Mouse (Mus musculus) liver, postnatal 0 days (tissue): ENCODE data around the gene Trir. TPM values are rescaled to one million over a fixed set of nuclear protein-coding genes. Genes with fewer than 3 reads are reported as not detected.

Source experiments
- ATAC-seq: fragments of 200-750 bp; cut with Nextera tagmentation; 2 replicates; pipeline ENCODE4 v1.8.0; 2017; ENCODE audit warnings: mild to moderate bottlenecking, moderate library complexity
- DNase-seq: peaks from one replicate; pipeline ENCODE4 v3.0.0-alpha.2; 2016
- H3K27ac ChIP-seq: fragments of 300-500 bp; sonication (generic); 2 replicates; pipeline ENCODE4 v1.5.1; 2014; ENCODE audit warnings: antibody characterized with exemption, moderate library complexity, mild to moderate bottlenecking, low read depth
- H3K27me3 ChIP-seq: fragments of 300-500 bp; sonication (generic); 2 replicates; pipeline ENCODE4 v1.6.1; 2014; ENCODE audit warnings: low read length, control low read depth, mixed read lengths; ENCODE audit not compliant: insufficient read depth
- H3K36me3 ChIP-seq: fragments of 300-500 bp; sonication (generic); replicated peaks from 2 replicates; pipeline ENCODE4 v1.6.1; 2014; ENCODE audit warnings: mild to moderate bottlenecking, control low read depth, low read length, moderate library complexity, mixed read lengths; ENCODE audit not compliant: insufficient read depth
- H3K4me1 ChIP-seq: fragments of 300-500 bp; sonication (generic); 2 replicates; pipeline ENCODE4 v1.6.1; 2014; ENCODE audit warnings: antibody characterized with exemption, mild to moderate bottlenecking, control low read depth; ENCODE audit not compliant: insufficient read depth
- H3K4me2 ChIP-seq: fragments of 300-500 bp; sonication (generic); 2 replicates; pipeline ENCODE4 v1.6.1; 2014; ENCODE audit warnings: low read depth, mild to moderate bottlenecking, low read length, moderate library complexity, mixed read lengths
- H3K4me3 ChIP-seq: fragments of 300-500 bp; sonication (generic); 2 replicates; pipeline ENCODE4 v1.5.1; 2014; ENCODE audit warnings: low read depth, low read length
- H3K9ac ChIP-seq: fragments of 300-500 bp; sonication (generic); replicated peaks from 2 replicates; pipeline ENCODE4 v1.6.1; 2014; ENCODE audit warnings: mild to moderate bottlenecking, moderate library complexity
- H3K9me3 ChIP-seq: fragments of 300-500 bp; sonication (generic); 2 replicates; pipeline ENCODE4 v1.6.1; 2016; ENCODE audit warnings: mild to moderate bottlenecking, control low read depth, low read length, mixed read lengths
- CTCF ChIP-seq: sonication (generic); IDR thresholded peaks from 2 replicates; pipeline ENCODE4 v1.5.1; 2016; ENCODE audit warnings: antibody characterized with exemption, low read depth
- EP300 ChIP-seq: IDR thresholded peaks from 2 replicates; pipeline ENCODE4 v1.6.1; 2016; ENCODE audit warnings: antibody characterized with exemption, low read depth, mild to moderate bottlenecking
- WGBS: fragments of 180-500 bp; shearing (Covaris S2); extraction: QIAGEN DNeasy Blood & Tissue Kit; methylation state at CpG from one replicate; pipeline ENCODE4 v1.1.7; 2014; ENCODE audit not compliant: insufficient replicate concordance; 5-methylcytosine and 5-hydroxymethylcytosine counted together
- polyA plus RNA-seq: library from polyadenylated mRNA; unstranded; fragments of >200 nt; fragmentation: Nextera tagmentation; extraction: Ambion mirVana; gene quantifications from 2 replicates; pipeline ENCODE4 v1.2.1, GENCODE M21; 2015

Gene Trir
- polyA plus RNA-seq, 1 experiment from 2014 or later = 63.0 TPM

DNA sequence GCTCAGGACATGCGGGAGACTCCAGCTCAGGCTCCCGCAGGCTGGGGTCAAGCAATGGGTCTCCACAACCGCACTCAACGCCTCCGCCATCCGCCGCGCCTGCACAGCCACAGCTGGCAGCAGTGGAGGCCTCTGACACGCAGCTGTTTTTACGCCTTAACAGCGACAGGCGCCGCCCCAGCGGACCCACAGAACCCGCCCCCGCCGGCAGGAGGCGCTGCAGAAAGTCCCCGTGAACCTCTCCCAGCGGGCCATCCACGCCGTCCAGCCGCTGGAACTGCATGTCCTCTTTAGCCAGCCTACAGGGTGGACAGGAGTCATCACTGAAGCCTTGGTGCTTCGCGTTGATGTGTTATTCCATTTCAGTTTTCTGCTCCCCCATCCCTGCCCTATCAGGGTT is 18.9 kb upstream of the Trir start:
- TF ChIP-seq EP300 (no peak), CTCF (peak; percentile 76)
- ATAC-seq (peak; percentile 58), DNase-seq (peak; percentile 79)
- H3K9me3 ChIP-seq = no peaks in the 10 kb centered on the region
- H3K27ac ChIP-seq = no peak overlapping the region
- no peaks in the 10 kb centered on the region for H3K4me1 ChIP-seq
- no peaks in the 10 kb centered on the region; the same call in 1 of the 2 replicates for H3K36me3 ChIP-seq
- 18% methylated on average over 25 of the region's 25 CpGs for WGBS
- H3K4me3 ChIP-seq = no peak overlapping the region
- no peak overlapping the region for H3K4me2 ChIP-seq
- H3K9ac ChIP-seq = no peak overlapping the region
- peaks cover 32% of the 10 kb centered on the region for H3K27me3 ChIP-seq

DNA sequence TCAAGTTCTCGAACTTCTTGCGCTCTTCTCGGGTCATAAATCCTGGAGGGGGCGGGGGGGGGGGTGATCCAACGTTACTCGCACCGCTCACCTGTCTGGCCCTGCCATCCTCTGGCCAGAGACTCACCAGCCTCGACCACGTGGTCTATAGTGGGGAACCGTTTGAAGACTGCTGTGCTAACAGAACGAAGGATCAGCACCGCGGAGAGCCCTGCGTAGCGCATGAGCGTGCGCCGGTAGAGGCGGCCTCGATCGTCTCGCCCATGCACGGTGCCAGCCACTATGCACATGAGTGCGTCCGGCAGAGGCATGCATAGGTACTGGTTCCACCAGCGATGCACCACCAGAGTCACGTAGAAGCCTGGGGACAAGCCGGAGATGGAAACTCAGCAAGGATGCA is 15.4 kb upstream of the Trir start:
- no peaks in the 10 kb centered on the region for H3K9me3 ChIP-seq
- H3K4me1 ChIP-seq = peaks cover 4% of the 10 kb centered on the region; the same call in 1 of the 2 replicates
- H3K27ac ChIP-seq = no peak overlapping the region
- no peak overlapping the region for H3K4me3 ChIP-seq
- no peak for ATAC-seq
- H3K36me3 ChIP-seq = no peaks in the 10 kb centered on the region
- no peak overlapping the region for H3K9ac ChIP-seq
- peaks cover 46% of the 10 kb centered on the region for H3K27me3 ChIP-seq
- WGBS = 11% methylated on average over 28 of the region's 28 CpGs
- TF ChIP-seq EP300 (no peak), CTCF (no peak)
- H3K4me2 ChIP-seq = no peak overlapping the region
- no peak for DNase-seq

DNA sequence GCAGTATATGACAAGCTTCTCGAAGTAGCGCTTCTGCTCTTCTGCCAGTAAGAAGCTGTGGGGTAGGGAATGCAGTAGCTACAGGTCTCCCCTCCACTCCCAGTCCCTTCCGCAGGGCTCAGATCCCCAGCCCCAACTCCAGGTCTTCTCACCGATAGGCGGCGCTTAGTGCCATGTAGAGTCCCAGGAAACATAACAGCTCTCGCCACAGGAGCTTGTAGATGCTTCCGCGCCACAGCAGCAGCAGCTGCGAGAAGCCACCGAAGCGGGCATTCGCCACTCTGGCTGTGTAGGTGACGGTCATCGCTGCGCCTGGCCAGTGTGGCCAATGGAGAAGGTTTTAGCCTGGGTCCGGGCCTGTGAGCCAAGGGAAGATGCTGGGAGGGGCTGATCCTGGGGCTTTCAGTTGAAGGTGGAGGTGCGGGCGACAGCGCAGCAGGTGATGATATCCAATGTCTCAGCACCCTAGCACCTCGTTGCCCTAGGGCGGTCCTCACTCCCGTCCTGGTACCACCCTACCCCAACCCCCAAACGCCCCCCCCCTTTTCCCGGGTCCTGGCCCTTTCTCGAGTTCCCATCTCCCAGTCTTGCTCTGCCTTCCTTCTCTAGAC is 13.3 kb upstream of the Trir start:
- WGBS = 4% methylated on average over 25 of the region's 26 CpGs
- ATAC-seq = peak; percentile 70
- peak overlapping the region; percentile 21; the same call in 1 of the 2 replicates for H3K4me3 ChIP-seq
- peaks cover 41% of the 10 kb centered on the region for H3K27me3 ChIP-seq
- peak; percentile 80 for TF ChIP-seq CTCF
- TF ChIP-seq EP300 = no peak
- H3K9me3 ChIP-seq = no peaks in the 10 kb centered on the region
- H3K36me3 ChIP-seq = peaks cover 6% of the 10 kb centered on the region; the same call in 1 of the 2 replicates
- peak; percentile 81 for DNase-seq
- no peak overlapping the region for H3K27ac ChIP-seq
- no peak overlapping the region; the same call in 1 of the 2 replicates for H3K9ac ChIP-seq
- peak overlapping the region; percentile 66 for H3K4me2 ChIP-seq
- peaks cover 4% of the 10 kb centered on the region; the same call in 1 of the 2 replicates for H3K4me1 ChIP-seq

DNA sequence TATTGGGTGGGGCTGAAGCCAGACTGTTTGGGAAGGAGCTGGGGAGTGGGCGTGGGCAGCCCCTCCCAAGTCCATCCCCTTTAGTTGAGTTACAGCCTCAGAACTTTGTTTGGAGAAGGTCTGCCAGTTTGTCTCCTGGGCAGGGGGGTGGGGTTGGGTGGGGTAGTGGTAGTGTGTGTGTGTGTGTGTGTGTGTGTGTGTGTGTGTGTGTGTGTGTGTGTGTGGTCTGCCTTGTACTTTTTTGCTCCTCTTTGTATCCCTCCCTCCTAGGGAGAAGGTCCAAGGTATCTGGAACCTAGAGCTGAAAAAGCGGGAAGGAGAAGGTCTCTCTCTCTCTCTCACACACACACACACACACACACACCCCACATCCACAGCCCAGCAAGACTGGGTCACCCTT is 12.2 kb upstream of the Trir start, which contains the start of gene Best2:
Gene Best2 (minus strand): TSS at position 101 of the 400 bp plus-strand sequence.
- no peak for DNase-seq
- no peak for ATAC-seq
- Histone ChIP-seq H3K9me3 (no peaks in the 10 kb centered on the region), H3K9ac (no peak within 1 kb of the TSS; the same call in 1 of the 2 replicates), H3K4me3 (peak within 1 kb of the TSS; percentile 21; the same call in 1 of the 2 replicates), H3K36me3 (peaks cover 13% of the 10 kb centered on the region; the same call in 1 of the 2 replicates), H3K27me3 (peaks cover 37% of the 10 kb centered on the region), H3K4me2 (peak within 1 kb of the TSS; percentile 66), H3K4me1 (peaks cover 4% of the 10 kb centered on the region; the same call in 1 of the 2 replicates), H3K27ac (no peak within 1 kb of the TSS)
- WGBS = 50% methylated on average over 2 of the region's 2 CpGs
- TF ChIP-seq CTCF (no peak), EP300 (no peak)

DNA sequence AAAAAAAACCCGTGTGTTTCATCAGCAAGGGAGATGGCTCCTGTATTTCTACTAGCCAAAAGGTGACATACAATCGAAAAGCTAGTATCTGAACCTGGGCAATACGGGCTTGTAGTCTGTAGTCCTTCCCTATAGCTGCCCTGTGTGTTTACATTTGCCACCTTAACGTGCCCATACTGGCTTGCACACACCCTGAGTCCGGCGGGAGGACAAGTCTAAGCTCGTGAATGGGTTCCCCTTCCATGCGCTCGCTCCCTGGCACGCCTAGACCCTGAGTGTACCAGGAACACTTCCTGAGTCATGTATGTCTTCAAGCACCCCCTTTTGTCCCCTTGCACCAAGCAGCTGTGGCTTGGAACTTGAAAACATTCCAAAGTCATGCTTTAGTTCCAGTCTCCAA is 9.9 kb upstream of the Trir start:
- Histone ChIP-seq H3K27me3 (peaks cover 22% of the 10 kb centered on the region), H3K9ac (no peak overlapping the region), H3K9me3 (no peaks in the 10 kb centered on the region), H3K36me3 (peaks cover 21% of the 10 kb centered on the region; the same call in 1 of the 2 replicates), H3K4me2 (no peak overlapping the region), H3K27ac (no peak overlapping the region), H3K4me1 (peaks cover 4% of the 10 kb centered on the region; the same call in 1 of the 2 replicates), H3K4me3 (no peak overlapping the region)
- TF ChIP-seq EP300 (no peak), CTCF (no peak)
- WGBS = 70% methylated on average over 10 of the region's 10 CpGs
- no peak for ATAC-seq
- DNase-seq = no peak

DNA sequence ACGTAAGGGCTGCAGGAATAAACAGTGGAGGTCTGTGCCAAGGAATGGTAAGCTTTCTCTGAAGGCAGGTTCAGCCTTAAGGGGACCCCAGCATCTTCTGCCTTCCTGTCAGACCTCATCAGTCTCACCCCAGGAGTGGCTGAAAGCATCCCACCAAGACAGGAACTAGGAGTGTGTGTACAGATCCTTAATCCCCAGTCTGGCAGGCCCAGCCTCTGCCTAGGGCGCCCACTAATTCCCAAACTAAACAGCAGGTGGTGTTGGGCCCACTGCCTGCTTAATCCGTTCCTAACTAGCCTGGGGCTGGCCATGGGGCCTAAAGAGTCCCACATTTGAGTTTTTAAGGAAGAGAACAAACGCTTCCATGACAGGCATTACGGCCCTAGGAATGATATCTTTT is 9.4 kb upstream of the Trir start:
- DNase-seq (no peak), ATAC-seq (no peak)
- H3K27me3 ChIP-seq = peaks cover 19% of the 10 kb centered on the region
- H3K36me3 ChIP-seq = peaks cover 24% of the 10 kb centered on the region; the same call in 1 of the 2 replicates
- H3K27ac ChIP-seq = no peak overlapping the region
- no peak overlapping the region for H3K4me2 ChIP-seq
- H3K4me3 ChIP-seq = no peak overlapping the region
- H3K4me1 ChIP-seq = peaks cover 4% of the 10 kb centered on the region; the same call in 1 of the 2 replicates
- 69% methylated on average over 5 of the region's 5 CpGs for WGBS
- no peak overlapping the region for H3K9ac ChIP-seq
- TF ChIP-seq EP300 (no peak), CTCF (no peak)
- H3K9me3 ChIP-seq = no peaks in the 10 kb centered on the region
